Mouse (Mus musculus) limb, embryonic 14.5 days (tissue): ENCODE measurements around the gene Vmn2r10. TPM values are rescaled to one million over a fixed set of nuclear protein-coding genes. Genes with fewer than 3 reads are reported as not detected.
"Not testable (repeated sequence)": the region's sequence is repeated elsewhere in the genome, so short reads cannot be mapped to it uniquely, and the experiment has no call there.

Experiments
- ATAC-seq: fragments of 200-750 bp; cut with Nextera tagmentation; 2 replicates; pipeline ENCODE4 v1.8.0; 2017; ENCODE audit warnings: low read depth, moderate number of reproducible peaks, moderate TSS enrichment; ENCODE audit not compliant: low FRiP score
- DNase-seq: peaks from one replicate; pipeline ENCODE4 v3.0.0-alpha.2; 2015; ENCODE audit warnings: low spot score
- H3K27ac ChIP-seq: fragments of 300-500 bp; sonication (generic); replicated peaks from 2 replicates; pipeline ENCODE4 v1.5.1; 2014; ENCODE audit warnings: low read depth, mild to moderate bottlenecking, low read length, moderate library complexity, mixed read lengths
- H3K27me3 ChIP-seq: fragments of 300-500 bp; sonication (generic); 2 replicates; pipeline ENCODE4 v1.6.1; 2014; ENCODE audit warnings: low read length, mixed read lengths; ENCODE audit not compliant: control insufficient read depth, insufficient read depth
- H3K36me3 ChIP-seq: fragments of 300-500 bp; sonication (generic); 2 replicates; pipeline ENCODE4 v1.6.1; 2014; ENCODE audit warnings: mild to moderate bottlenecking, low read length, moderate library complexity, mixed read lengths; ENCODE audit not compliant: control insufficient read depth, insufficient read depth
- H3K4me1 ChIP-seq: fragments of 300-500 bp; sonication (generic); 2 replicates; pipeline ENCODE4 v1.6.1; 2014; ENCODE audit warnings: antibody characterized with exemption, low read length, mixed read lengths; ENCODE audit not compliant: control insufficient read depth, insufficient read depth
- H3K4me2 ChIP-seq: fragments of 300-500 bp; sonication (generic); replicated peaks from 2 replicates; pipeline ENCODE4 v1.6.1; 2014; ENCODE audit warnings: low read depth, mild to moderate bottlenecking, low read length, moderate library complexity; ENCODE audit not compliant: severe bottlenecking
- H3K4me3 ChIP-seq: fragments of 300-500 bp; sonication (generic); replicated peaks from 2 replicates; pipeline ENCODE4 v1.5.1; 2014; ENCODE audit warnings: low read length
- H3K9ac ChIP-seq: fragments of 300-500 bp; sonication (generic); 2 replicates; pipeline ENCODE4 v1.6.1; 2014; ENCODE audit warnings: mild to moderate bottlenecking, low read depth, low read length, moderate library complexity; ENCODE audit not compliant: severe bottlenecking
- H3K9me3 ChIP-seq: fragments of 300-500 bp; sonication (generic); 2 replicates; pipeline ENCODE4 v1.6.1; 2016; ENCODE audit warnings: low read length; ENCODE audit not compliant: control insufficient read depth
- POLR2A ChIP-seq: fragments of 200-500 bp; IDR thresholded peaks from 2 replicates; pipeline ENCODE4 v1.8.0; 2012; ENCODE audit warnings: inconsistent platforms, mild to moderate bottlenecking, moderate library complexity, borderline replicate concordance; ENCODE audit not compliant: insufficient read depth, insufficient read length; ENCODE audit errors: extremely low read depth
- WGBS: fragments of 180-500 bp; shearing (Covaris S2); extraction: QIAGEN DNeasy Blood & Tissue Kit; methylation state at CpG from one replicate; pipeline ENCODE4 v1.1.7; 2014; 5-methylcytosine and 5-hydroxymethylcytosine counted together
- polyA plus RNA-seq, 2 experiments: library from polyadenylated mRNA; depleted of rRNA in 1 of 2; stranded (reverse) in 1 of 2; unstranded in 1 of 2; fragments of >200 nt; fragmentation: Nextera tagmentation in 1 of 2; extraction: Ambion mirVana in 1 of 2; gene quantifications; 2 replicates each; pipeline versions ENCODE4 v1.2.1 to v1.2.3; 2012 to 2014

Gene Vmn2r10
- polyA plus RNA-seq (2012; rRNA removed): not detected in 2 replicates
- not detected in 2 replicates for polyA plus RNA-seq (2014; fragmentation: Nextera tagmentation; extraction: Ambion mirVana)

- not testable (repeated sequence) for H3K4me3 ChIP-seq, H3K4me2 ChIP-seq, H3K9ac ChIP-seq, H3K27ac ChIP-seq, DNase-seq, H3K27me3 ChIP-seq, H3K9me3 ChIP-seq, H3K4me1 ChIP-seq, ATAC-seq, H3K36me3 ChIP-seq
These were observed at the start of gene Vmn2r10 for GRCm38 (mm10) chr5:109006427-109006826. Gene Vmn2r10, minus strand, starts transcription at chr5:109006527.

- H3K4me1 ChIP-seq: no peaks in the 10 kb centered on the region
- H3K36me3 ChIP-seq: no peaks in the 10 kb centered on the region
- no peak overlapping the region for H3K27ac ChIP-seq
- no peaks in the 10 kb centered on the region for H3K27me3 ChIP-seq
- ATAC-seq (no peak), DNase-seq (no peak)
- no peak for TF ChIP-seq POLR2A
- H3K4me3 ChIP-seq: no peak overlapping the region
- H3K9ac ChIP-seq: no peak overlapping the region
- no peak overlapping the region for H3K4me2 ChIP-seq
- 85% methylated on average over 1 of the region's 1 CpGs for WGBS
- H3K9me3 ChIP-seq: no peaks in the 10 kb centered on the region
These were observed 49.0 kb upstream of the Vmn2r10 start for GRCm38 (mm10) chr5:109055286-109055685.

GRCm38 (mm10) chr5:109032591-109032990 lies 26.3 kb upstream of the Vmn2r10 start:
- H3K4me2 ChIP-seq: no peak overlapping the region
- H3K27me3 ChIP-seq: no peaks in the 10 kb centered on the region
- H3K9ac ChIP-seq: no peak overlapping the region
- H3K36me3 ChIP-seq: no peaks in the 10 kb centered on the region
- TF ChIP-seq POLR2A: no peak
- ATAC-seq (no peak), DNase-seq (no peak)
- H3K27ac ChIP-seq: no peak overlapping the region
- no peak overlapping the region for H3K4me3 ChIP-seq
- H3K4me1 ChIP-seq: no peaks in the 10 kb centered on the region
- H3K9me3 ChIP-seq: no peaks in the 10 kb centered on the region

- Histone ChIP-seq H3K4me3 (no peak overlapping the region), H3K4me1 (no peaks in the 10 kb centered on the region), H3K36me3 (no peaks in the 10 kb centered on the region), H3K27ac (no peak overlapping the region), H3K4me2 (no peak overlapping the region), H3K9ac (no peak overlapping the region), H3K27me3 (no peaks in the 10 kb centered on the region), H3K9me3 (0 out of 2 replicates have a peak, but pooled peaks cover 8% of the 10 kb centered on the region)
- DNase-seq (no peak), ATAC-seq (no peak)
- TF ChIP-seq POLR2A: no peak
- 65% methylated on average over 3 of the region's 3 CpGs for WGBS
These were observed 17.4 kb downstream of the Vmn2r10 start for GRCm38 (mm10) chr5:108988924-108989323.

Other genes starting within 250 kb of the Vmn2r10 start
- gene Rnf212, start 231.5 kb downstream of the Vmn2r10 start, polyA plus RNA-seq (2012; rRNA removed): 0.08 TPM in 1 of 2 replicates, not detected in the other
- gene Rnf212, start 231.5 kb downstream of the Vmn2r10 start, polyA plus RNA-seq (2014; fragmentation: Nextera tagmentation; extraction: Ambion mirVana): not detected in 2 replicates
- gene Tmed11, start 211.2 kb downstream of the Vmn2r10 start, polyA plus RNA-seq (2012; rRNA removed): not detected in 2 replicates
- not detected in 2 replicates for gene Tmed11, start 211.2 kb downstream of the Vmn2r10 start, polyA plus RNA-seq (2014; fragmentation: Nextera tagmentation; extraction: Ambion mirVana)
- not detected in 2 replicates for gene Vmn2r8, start 197.7 kb downstream of the Vmn2r10 start, polyA plus RNA-seq (2012; rRNA removed)
- gene Vmn2r8, start 197.7 kb downstream of the Vmn2r10 start, polyA plus RNA-seq (2014; fragmentation: Nextera tagmentation; extraction: Ambion mirVana): not detected in 2 replicates
- not detected in 2 replicates for gene Vmn2r9, start 153.9 kb downstream of the Vmn2r10 start, polyA plus RNA-seq (2012; rRNA removed)
- gene Vmn2r9, start 153.9 kb downstream of the Vmn2r10 start, polyA plus RNA-seq (2014; fragmentation: Nextera tagmentation; extraction: Ambion mirVana): not detected in 2 replicates
- not detected in 2 replicates for gene Vmn2r11, start 53.0 kb upstream of the Vmn2r10 start, polyA plus RNA-seq (2012; rRNA removed)
- not detected in 2 replicates for gene Vmn2r11, start 53.0 kb upstream of the Vmn2r10 start, polyA plus RNA-seq (2014; fragmentation: Nextera tagmentation; extraction: Ambion mirVana)
- gene Vmn2r12, start 91.4 kb upstream of the Vmn2r10 start, polyA plus RNA-seq (2012; rRNA removed): not detected in 2 replicates
- gene Vmn2r12, start 91.4 kb upstream of the Vmn2r10 start, polyA plus RNA-seq (2014; fragmentation: Nextera tagmentation; extraction: Ambion mirVana): not detected in 2 replicates
- not detected in 2 replicates for gene Vmn2r13, start 185.7 kb upstream of the Vmn2r10 start, polyA plus RNA-seq (2012; rRNA removed)
- not detected in 2 replicates for gene Vmn2r13, start 185.7 kb upstream of the Vmn2r10 start, polyA plus RNA-seq (2014; fragmentation: Nextera tagmentation; extraction: Ambion mirVana)
- gene Vmn2r14, start 218.2 kb upstream of the Vmn2r10 start, polyA plus RNA-seq (2012; rRNA removed): not detected in 2 replicates
- not detected in 2 replicates for gene Vmn2r14, start 218.2 kb upstream of the Vmn2r10 start, polyA plus RNA-seq (2014; fragmentation: Nextera tagmentation; extraction: Ambion mirVana)